Mouse (Mus musculus) stomach, postnatal 0 days (tissue): ENCODE data around the gene Hdac4. TPM values are rescaled to one million over a fixed set of nuclear protein-coding genes. Genes with fewer than 3 reads are reported as not detected.
A peak's percentile ranks its signal among the peaks of the same experiment; 100 is the strongest.

Experiments
- ATAC-seq: fragments of 200-750 bp; cut with Nextera tagmentation; 2 replicates; pipeline ENCODE4 v1.8.0; 2017; ENCODE audit not compliant: low FRiP score, low TSS enrichment
- DNase-seq: peaks from one replicate; pipeline ENCODE4 v3.0.0-alpha.2; 2016; ENCODE audit warnings: low spot score
- H3K27ac ChIP-seq: fragments of 300-500 bp; sonication (generic); replicated peaks from 2 replicates; pipeline ENCODE4 v1.5.1; 2014; ENCODE audit warnings: mild to moderate bottlenecking, control low read depth
- H3K27me3 ChIP-seq: fragments of 300-500 bp; sonication (generic); 2 replicates; pipeline ENCODE4 v1.6.1; 2014; ENCODE audit warnings: low read length; ENCODE audit not compliant: control insufficient read depth, insufficient read depth
- H3K36me3 ChIP-seq: fragments of 300-500 bp; sonication (generic); 2 replicates; pipeline ENCODE4 v1.6.1; 2014; ENCODE audit warnings: low read length, mixed read lengths; ENCODE audit not compliant: control insufficient read depth, insufficient read depth
- H3K4me1 ChIP-seq: fragments of 300-500 bp; sonication (generic); replicated peaks from 2 replicates; pipeline ENCODE4 v1.6.1; 2014; ENCODE audit warnings: antibody characterized with exemption; ENCODE audit not compliant: control insufficient read depth, insufficient read depth
- H3K4me2 ChIP-seq: fragments of 300-500 bp; sonication (generic); replicated peaks from 2 replicates; pipeline ENCODE4 v1.6.1; 2014; ENCODE audit warnings: low read depth, mild to moderate bottlenecking, control low read depth, moderate library complexity
- H3K4me3 ChIP-seq: fragments of 300-500 bp; sonication (generic); 2 replicates; pipeline ENCODE4 v1.5.1; 2014; ENCODE audit warnings: low read depth, low read length, control low read depth
- H3K9ac ChIP-seq: fragments of 300-500 bp; sonication (generic); 2 replicates; pipeline ENCODE4 v1.6.1; 2014; ENCODE audit warnings: mild to moderate bottlenecking, low read length, control low read depth, mixed read lengths
- H3K9me3 ChIP-seq: fragments of 300-500 bp; sonication (generic); 2 replicates; pipeline ENCODE4 v1.6.1; 2016; ENCODE audit warnings: low read length; ENCODE audit not compliant: control insufficient read depth
- CTCF ChIP-seq: IDR thresholded peaks from 2 replicates; pipeline ENCODE4 v1.5.1; 2016; ENCODE audit warnings: antibody characterized with exemption, low read depth, mild to moderate bottlenecking, moderate library complexity
- EP300 ChIP-seq: optimal IDR thresholded peaks from 2 replicates; pipeline ENCODE3; 2016; ENCODE audit warnings: antibody characterized with exemption
- WGBS: fragments of 180-500 bp; shearing (Covaris S2); extraction: QIAGEN DNeasy Blood & Tissue Kit; methylation state at CpG from one replicate; pipeline ENCODE4 v1.1.7; 2014; 5-methylcytosine and 5-hydroxymethylcytosine counted together
- polyA plus RNA-seq: library from polyadenylated mRNA; unstranded; fragments of >200 nt; fragmentation: Nextera tagmentation; extraction: Ambion mirVana; gene quantifications from 2 replicates; pipeline ENCODE4 v1.2.1, GENCODE M21; 2015

Gene Hdac4
- polyA plus RNA-seq, 1 experiment from 2014 or later, result 10.9 TPM

DNA sequence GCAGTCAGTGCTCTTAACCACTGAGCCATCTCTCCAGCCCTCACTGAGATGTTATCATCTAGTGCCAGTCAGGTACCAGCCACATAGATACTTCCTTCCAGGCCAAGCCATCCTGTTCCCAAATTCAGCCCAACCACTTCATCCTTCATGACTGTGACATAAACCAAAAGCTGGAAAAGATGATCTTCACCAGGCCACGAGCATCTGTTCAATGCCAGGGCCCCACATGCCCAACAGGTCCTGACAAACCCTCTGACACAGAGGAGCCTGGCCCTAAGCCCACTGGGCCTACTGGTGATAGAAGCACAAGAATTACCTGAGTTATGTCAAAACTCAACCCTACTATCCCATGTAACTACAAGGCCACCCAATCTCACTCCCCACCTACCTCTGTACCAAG lies 84.5 kb downstream of the Hdac4 start:
- DNase-seq (no peak), ATAC-seq (no peak)
- no peaks in the 10 kb centered on the region for H3K36me3 ChIP-seq
- 68% methylated on average over 1 of the region's 1 CpGs for WGBS
- H3K4me2 ChIP-seq, result no peak overlapping the region
- TF ChIP-seq CTCF, result no peak
- no peak for TF ChIP-seq EP300
- no peaks in the 10 kb centered on the region for H3K4me1 ChIP-seq
- H3K9ac ChIP-seq, result no peak overlapping the region
- H3K4me3 ChIP-seq, result no peak overlapping the region
- peak overlapping the region; percentile 42 for H3K27ac ChIP-seq
- no peaks in the 10 kb centered on the region for H3K9me3 ChIP-seq
- no peaks in the 10 kb centered on the region for H3K27me3 ChIP-seq

DNA sequence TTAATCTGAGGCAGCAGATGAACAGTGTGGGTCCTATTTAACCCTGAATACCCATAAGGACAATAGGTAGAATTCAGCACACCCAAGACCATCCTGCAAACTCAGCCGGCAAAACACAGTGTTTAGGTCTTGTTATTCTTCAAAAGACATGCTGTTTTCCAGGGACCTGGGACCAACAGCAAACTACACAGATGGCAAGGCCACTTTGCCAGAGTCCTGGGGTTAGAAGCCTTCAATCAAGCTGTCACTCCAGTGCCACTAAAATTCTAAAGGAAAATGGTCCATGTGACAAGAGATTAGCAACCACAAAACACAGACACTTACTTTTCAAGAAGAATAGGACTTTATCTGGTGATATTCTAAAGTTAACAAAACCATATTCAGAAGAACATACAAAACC lies 86.3 kb downstream of the Hdac4 start:
- Histone ChIP-seq H3K4me2 (no peak overlapping the region), H3K27ac (no peak overlapping the region), H3K9me3 (no peaks in the 10 kb centered on the region), H3K27me3 (no peaks in the 10 kb centered on the region), H3K36me3 (no peaks in the 10 kb centered on the region), H3K9ac (no peak overlapping the region), H3K4me3 (no peak overlapping the region), H3K4me1 (no peaks in the 10 kb centered on the region)
- DNase-seq (no peak), ATAC-seq (no peak)
- TF ChIP-seq EP300 (no peak), CTCF (no peak)
- 71% methylated on average over 1 of the region's 1 CpGs for WGBS

DNA sequence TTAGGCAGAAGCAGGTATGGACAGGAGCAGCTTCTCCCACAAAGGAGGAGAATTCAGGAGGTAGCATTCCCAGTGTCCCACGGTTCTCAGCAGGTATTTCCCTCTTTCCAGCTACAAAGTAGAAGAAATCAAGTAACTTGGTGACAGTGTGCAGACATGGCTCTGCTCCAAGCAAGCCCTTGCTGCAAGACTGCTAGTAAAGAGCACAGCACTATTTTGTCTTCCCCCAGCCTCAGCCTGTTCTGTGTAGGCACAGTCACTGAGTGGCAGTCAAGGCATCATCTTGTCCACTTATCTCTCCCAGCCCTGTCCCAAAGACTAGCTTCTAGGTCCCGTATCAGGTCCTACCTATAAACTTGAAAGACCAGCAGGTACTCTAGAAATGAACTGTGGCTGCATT lies 86.9 kb downstream of the Hdac4 start:
- Histone ChIP-seq H3K9ac (no peak overlapping the region), H3K4me2 (no peak overlapping the region), H3K4me3 (no peak overlapping the region), H3K27me3 (no peaks in the 10 kb centered on the region), H3K4me1 (no peaks in the 10 kb centered on the region), H3K36me3 (no peaks in the 10 kb centered on the region), H3K27ac (no peak overlapping the region), H3K9me3 (no peaks in the 10 kb centered on the region)
- TF ChIP-seq CTCF (no peak), EP300 (no peak)
- WGBS, result 71% methylated on average over 2 of the region's 2 CpGs
- DNase-seq (no peak), ATAC-seq (no peak)

DNA sequence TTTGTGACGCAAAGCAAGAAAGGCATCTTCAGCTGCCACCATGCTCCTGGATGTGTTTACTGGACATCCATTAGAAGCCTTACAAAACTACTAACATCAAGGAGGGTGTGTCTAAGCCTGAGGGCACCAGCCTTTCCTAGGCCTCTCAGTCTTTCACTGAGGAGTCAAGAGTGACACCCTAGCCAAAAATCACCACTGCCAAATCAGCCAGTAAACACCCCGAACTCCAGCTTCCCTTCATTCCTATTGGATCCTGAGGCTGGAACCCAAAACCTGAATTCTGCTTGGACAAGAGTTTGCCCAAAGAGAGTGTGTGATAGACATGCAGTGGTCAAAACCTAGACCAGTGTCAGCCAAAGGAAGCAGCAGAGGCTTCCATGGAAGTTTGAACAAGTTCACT lies 87.5 kb downstream of the Hdac4 start:
- no peak overlapping the region for H3K9ac ChIP-seq
- WGBS, result 85% methylated on average over 2 of the region's 2 CpGs
- no peaks in the 10 kb centered on the region for H3K27me3 ChIP-seq
- DNase-seq (no peak), ATAC-seq (no peak)
- no peak for TF ChIP-seq EP300
- no peak for TF ChIP-seq CTCF
- no peaks in the 10 kb centered on the region for H3K9me3 ChIP-seq
- H3K36me3 ChIP-seq, result no peaks in the 10 kb centered on the region
- no peak overlapping the region for H3K27ac ChIP-seq
- no peaks in the 10 kb centered on the region for H3K4me1 ChIP-seq
- H3K4me2 ChIP-seq, result no peak overlapping the region
- no peak overlapping the region for H3K4me3 ChIP-seq

DNA sequence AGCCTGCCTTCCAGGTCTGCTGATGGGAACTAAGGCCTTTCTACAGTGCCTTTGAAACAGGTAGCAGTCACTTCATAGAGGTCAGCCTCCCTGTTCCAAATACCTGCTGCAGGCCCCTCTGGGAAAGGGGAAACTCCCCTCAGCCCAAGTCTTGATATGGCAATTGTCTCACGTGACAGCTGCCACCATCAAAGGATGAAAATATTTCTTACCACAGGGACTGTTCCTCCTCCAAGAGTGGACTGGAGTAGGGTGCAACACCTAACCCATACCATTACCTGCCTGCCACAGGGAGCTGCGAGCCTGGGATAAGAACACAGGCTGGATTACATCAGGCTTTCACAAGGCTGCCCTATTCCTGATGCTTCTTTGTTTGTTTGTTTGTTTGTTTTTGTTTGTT lies 88.0 kb downstream of the Hdac4 start:
- 0 out of 2 replicates have a peak, but pooled peaks cover 1% of the 10 kb centered on the region for H3K4me1 ChIP-seq
- no peak overlapping the region for H3K27ac ChIP-seq
- H3K9me3 ChIP-seq, result no peaks in the 10 kb centered on the region
- ATAC-seq (no peak), DNase-seq (no peak)
- WGBS, result 87% methylated on average over 2 of the region's 2 CpGs
- H3K4me2 ChIP-seq, result no peak overlapping the region
- no peak overlapping the region for H3K4me3 ChIP-seq
- H3K9ac ChIP-seq, result no peak overlapping the region
- H3K36me3 ChIP-seq, result no peaks in the 10 kb centered on the region
- no peak for TF ChIP-seq EP300
- no peak for TF ChIP-seq CTCF
- H3K27me3 ChIP-seq, result no peaks in the 10 kb centered on the region

DNA sequence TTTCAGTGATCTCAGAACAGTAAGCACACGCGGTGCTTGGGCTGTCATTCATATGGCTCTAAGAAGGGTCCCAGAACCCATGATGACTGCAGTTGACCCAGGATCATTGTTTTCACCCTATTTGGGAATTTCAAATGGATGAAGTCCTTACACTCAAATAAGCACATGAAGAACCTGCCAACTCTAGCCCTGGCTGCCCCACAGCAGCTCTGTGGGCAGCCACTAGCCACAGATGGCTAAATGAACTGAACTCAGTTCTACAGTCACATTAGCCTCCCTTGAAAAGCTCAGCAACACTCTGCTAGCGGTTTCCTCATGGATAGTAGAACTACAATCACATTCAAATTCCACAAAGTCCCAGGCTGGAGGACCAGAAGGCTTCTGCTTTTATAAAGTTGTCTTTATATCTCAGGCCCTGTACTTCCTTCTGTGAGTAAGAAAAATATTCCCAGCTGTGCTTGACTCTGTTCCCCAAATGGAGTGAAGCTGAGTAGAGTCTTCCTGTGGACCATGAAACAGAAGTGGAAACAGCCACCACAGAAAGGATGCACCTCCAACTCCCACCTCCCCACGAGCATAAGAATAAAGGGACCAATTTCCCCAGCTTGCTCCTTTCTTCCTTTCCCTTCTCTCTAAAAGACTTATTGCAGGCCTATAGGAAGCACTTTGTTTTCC lies 88.9 kb downstream of the Hdac4 start:
- Histone ChIP-seq H3K9ac (no peak overlapping the region), H3K4me1 (0 out of 2 replicates have a peak, but pooled peaks cover 2% of the 10 kb centered on the region), H3K4me2 (no peak overlapping the region), H3K36me3 (no peaks in the 10 kb centered on the region), H3K9me3 (no peaks in the 10 kb centered on the region), H3K27me3 (no peaks in the 10 kb centered on the region), H3K4me3 (no peak overlapping the region), H3K27ac (no peak overlapping the region)
- no peak for DNase-seq
- 89% methylated on average over 4 of the region's 4 CpGs for WGBS
- TF ChIP-seq EP300 (no peak), CTCF (no peak)
- ATAC-seq, result no peak
